Mouse (Mus musculus) myocyte (in vitro differentiated cells): ENCODE measurements around the gene Scgb1c1.

Experiments
- CEBPB ChIP-seq: IDR thresholded peaks from 2 replicates; pipeline ENCODE4 v1.6.1; 2011; ENCODE audit warnings: mild to moderate bottlenecking, moderate library complexity; ENCODE audit not compliant: poor library complexity, insufficient read depth, severe bottlenecking
- E2F4 ChIP-seq: IDR thresholded peaks from one replicate; pipeline ENCODE4 v1.6.1; 2011; ENCODE audit warnings: mild to moderate bottlenecking, control low read depth, moderate library complexity; ENCODE audit not compliant: insufficient read depth
- MAX ChIP-seq: IDR thresholded peaks from one replicate; pipeline ENCODE4 v1.6.1; 2011; ENCODE audit warnings: low read depth, mild to moderate bottlenecking, control low read depth
- MYOD1 ChIP-seq, 3 experiments: IDR thresholded peaks; one replicate each; pipeline ENCODE4 v1.6.1; 2011; ENCODE audit warnings: control low read depth in 2 of 3, low read depth in 2 of 3, mild to moderate bottlenecking in 2 of 3, moderate library complexity in 1 of 3; ENCODE audit not compliant: insufficient read length in 2 of 3, control insufficient read depth in 1 of 3
- MYOG ChIP-seq, 3 experiments: IDR thresholded peaks; one replicate each; pipeline ENCODE4 v1.6.1; 2011; ENCODE audit warnings: control low read depth in 2 of 3, low read depth in 2 of 3, mild to moderate bottlenecking in 2 of 3; ENCODE audit not compliant: insufficient read length in 2 of 3, control insufficient read depth in 1 of 3, insufficient read depth in 1 of 3
- POLR2A ChIP-seq: IDR thresholded peaks from one replicate; pipeline ENCODE4 v1.6.1; 2011; ENCODE audit warnings: low read depth, mild to moderate bottlenecking, control low read depth, moderate library complexity; ENCODE audit not compliant: insufficient read length
- POLR2AphosphoS2 ChIP-seq: IDR thresholded peaks from one replicate; pipeline ENCODE4 v1.6.1; 2011; ENCODE audit warnings: low read depth, control low read depth; ENCODE audit not compliant: insufficient read length
- REST ChIP-seq: IDR thresholded peaks from one replicate; pipeline ENCODE4 v1.6.1; 2011; ENCODE audit warnings: mild to moderate bottlenecking, control low read depth, moderate library complexity; ENCODE audit not compliant: insufficient read depth, insufficient read length
- TCF12 ChIP-seq: IDR thresholded peaks from one replicate; pipeline ENCODE4 v1.6.1; 2011; ENCODE audit warnings: mild to moderate bottlenecking, control low read depth; ENCODE audit not compliant: poor library complexity, insufficient read depth, severe bottlenecking
- TCF3 ChIP-seq: IDR thresholded peaks from one replicate; pipeline ENCODE4 v1.6.1; 2011; ENCODE audit warnings: low read depth, control low read depth; ENCODE audit not compliant: insufficient read length

DNA sequence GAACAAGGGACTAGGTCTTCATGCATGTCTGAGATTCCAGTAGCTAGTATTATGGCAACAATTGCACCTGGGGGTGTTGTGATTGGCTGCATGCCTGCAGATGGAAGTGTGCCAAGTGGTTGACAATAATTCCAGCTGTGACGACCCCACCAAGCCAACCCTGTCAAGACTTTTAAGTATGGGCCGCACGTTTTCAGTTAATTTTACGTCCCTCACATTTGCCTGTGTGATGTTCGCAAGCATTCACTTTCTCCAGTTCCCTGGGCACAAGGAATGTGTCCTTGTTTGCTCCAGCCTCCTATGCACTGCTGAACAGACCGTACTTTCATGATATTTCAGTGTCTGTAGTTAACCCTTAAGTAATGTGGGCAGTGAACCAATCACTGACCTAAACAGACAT is 42.7 kb upstream of the Scgb1c1 start:
- TF ChIP-seq CEBPB (no peak), MAX (no peak), POLR2A (no peak), POLR2AphosphoS2 (no peak), MYOD1 (IDR thresholded peaks at IDR 0.05; ENCODE audit: control insufficient read depth in 1 of 3, insufficient read length in 2 of 3, low read depth in 2 of 3) (no peak), E2F4 (no peak), TCF12 (no peak), MYOG (IDR thresholded peaks at IDR 0.05; ENCODE audit: control insufficient read depth in 1 of 3, insufficient read depth in 1 of 3, insufficient read length in 2 of 3, low read depth in 2 of 3) (no peak), TCF3 (no peak), REST (no peak)
